Comparison of ENCODE assay signal across 9 mouse cellular contexts in the genomic region with DNA sequence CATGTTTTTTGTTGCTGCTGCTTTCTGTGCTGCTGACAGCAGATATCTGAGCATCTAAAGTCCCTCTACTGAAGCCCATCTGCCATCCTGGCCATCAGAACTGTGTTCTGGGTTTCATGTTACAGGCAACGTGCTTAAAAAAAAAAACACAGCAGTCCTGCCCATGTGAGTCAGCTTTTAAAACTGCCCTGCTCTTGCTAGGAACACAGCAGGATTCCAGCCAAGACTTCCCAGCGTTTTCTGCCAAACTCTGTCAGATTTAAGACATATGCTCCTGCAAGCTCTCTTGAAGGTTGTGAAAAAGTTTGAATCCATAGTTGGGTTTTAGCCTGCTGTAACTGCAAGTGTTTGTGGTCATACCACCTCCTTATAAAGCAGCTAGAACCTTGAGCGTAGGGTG. TPM values are rescaled to one million over a fixed set of nuclear protein-coding genes. Genes with fewer than 3 reads are reported as not detected.
DNase-seq lines count a peak whose midpoint lies in the region; ATAC-seq lines count a peak whose summit lies in the region.
"Had no signal": no experiment of that assay in that cellular context is flagged by ENCODE, and none has a peak within 500 bp of the region (broad histone marks: within the 10 kb centered on the region; RNA-seq: fewer than 3 reads in every experiment).

A gene (plus strand): TSS at position 298 of the 400 bp plus-strand sequence.

- WGBS in heart, embryonic 10.5 days, result 20% methylated on average over 3 of the region's 3 CpGs
- 33% methylated on average over 3 of the region's 3 CpGs for WGBS in limb, embryonic 11.5 days

- no peaks in the 10 kb centered on the region for H3K4me1 ChIP-seq in heart, embryonic 10.5 days
- no peaks in the 10 kb centered on the region for H3K4me1 ChIP-seq in limb, embryonic 11.5 days (ENCODE audit: control insufficient read depth, insufficient read depth, low read length)
- H3K4me1 ChIP-seq: neural tube, embryonic 13.5 days had no signal

- DNase-seq in heart, adult 18-20 months, result peak; percentile 60 to 66
- DNase-seq in heart, embryonic 10.5 days (ENCODE audit: low spot score), result no peak
- DNase-seq in fibroblast of lung, adult 2 months (ENCODE audit: low read depth), result peak; percentile 79
- peak; percentile 31 for DNase-seq in kidney, adult 11 months
- DNase-seq in limb, embryonic 11.5 days (ENCODE audit: low spot score), result peak; percentile 29
- DNase-seq in skeletal muscle tissue, adult 2 months (ENCODE audit: low read depth, low spot score), result peak; percentile 69
- DNase-seq in cerebellum, adult 8-10 months, result no peak
- no peak for DNase-seq in cerebellum, adult 9-11 months

- H3K27me3 ChIP-seq in heart, embryonic 10.5 days (ENCODE audit: insufficient read depth, poor library complexity, severe bottlenecking), result no peaks in the 10 kb centered on the region
- no peaks in the 10 kb centered on the region for H3K27me3 ChIP-seq in limb, embryonic 11.5 days (ENCODE audit: control insufficient read depth, insufficient read depth, low read length)

- H3K36me3 ChIP-seq in heart, embryonic 10.5 days, result no peaks in the 10 kb centered on the region
- H3K36me3 ChIP-seq in limb, embryonic 11.5 days (ENCODE audit: control insufficient read depth, insufficient read depth, low read length), result no peaks in the 10 kb centered on the region
- H3K36me3 ChIP-seq: neural tube, embryonic 13.5 days had no signal

- no peaks in the 10 kb centered on the region for H3K9me3 ChIP-seq in heart, embryonic 10.5 days
- no peaks in the 10 kb centered on the region for H3K9me3 ChIP-seq in limb, embryonic 11.5 days (ENCODE audit: control insufficient read depth, low read length)
- H3K9me3 ChIP-seq: neural tube, embryonic 13.5 days had no signal

- ATAC-seq in limb, embryonic 11.5 days (ENCODE audit: insufficient number of reproducible peaks, low FRiP score, low TSS enrichment, low read depth), result no peak

- H3K4me2 ChIP-seq in limb, embryonic 11.5 days (ENCODE audit: low read depth, severe bottlenecking), result no peak within 1 kb of the TSS
- H3K4me2 ChIP-seq: neural tube, embryonic 13.5 days had no signal

- H3K4me3 ChIP-seq in heart, embryonic 10.5 days, result no peak within 1 kb of the TSS
- H3K4me3 ChIP-seq in limb, embryonic 11.5 days (ENCODE audit: low read depth, low read length), result no peak within 1 kb of the TSS
- H3K4me3 ChIP-seq: neural tube, embryonic 13.5 days had no signal

- H3K27ac ChIP-seq in heart, embryonic 10.5 days, result no peak within 1 kb of the TSS
- H3K27ac ChIP-seq in limb, embryonic 11.5 days (replicated peaks; ENCODE audit: low read depth, low read length), result no peak within 1 kb of the TSS
- H3K27ac ChIP-seq: neural tube, embryonic 13.5 days had no signal

- H3K9ac ChIP-seq in limb, embryonic 11.5 days (ENCODE audit: low read length), result no peak within 1 kb of the TSS
- H3K9ac ChIP-seq: neural tube, embryonic 13.5 days had no signal

RNA-seq across cellular contexts. Expression of the gene that starts here (rescaled TPM):
- 1 to 10 TPM; 2.6 to 3.0 TPM for total RNA-seq in heart, adult 18-20 months (2021)
- 1.0 and 1.2 TPM in 2 replicates for polyA plus RNA-seq in heart, embryonic 10.5 days (2016; fragmentation: Nextera tagmentation; extraction: Ambion mirVana)
- polyA plus RNA-seq in limb, embryonic 11.5 days (2014; fragmentation: Nextera tagmentation; extraction: Ambion mirVana), result 4.9 and 5.4 TPM in 2 replicates

Comparison
In these comparisons a context has a peak if more than half of its experiments do, and no peak if none do; other contexts are left out.
1. DNase-seq: peak in heart, adult 18-20 months (2 of 2), fibroblast of lung, adult 2 months (single experiment), kidney, adult 11 months (single experiment), limb, embryonic 11.5 days (single experiment) and skeletal muscle tissue, adult 2 months (single experiment); none in heart, embryonic 10.5 days (single experiment), cerebellum, adult 8-10 months (single experiment) and cerebellum, adult 9-11 months (single experiment).